Mouse (Mus musculus): Measurements from ENCODE around the gene Ttc29.
A peak's percentile ranks its signal among the peaks of the same experiment; 100 is the strongest.

The Ttc29 gene

GRCm38 (mm10) chr8:78278598-78278997 lies 65.5 kb downstream of the Ttc29 start:
- DNase-seq (ENCODE audit: low spot score), result no peak

GRCm38 (mm10) chr8:78284805-78285204 lies 71.7 kb downstream of the Ttc29 start:
- DNase-seq (ENCODE audit: low spot score), result no peak

DNA sequence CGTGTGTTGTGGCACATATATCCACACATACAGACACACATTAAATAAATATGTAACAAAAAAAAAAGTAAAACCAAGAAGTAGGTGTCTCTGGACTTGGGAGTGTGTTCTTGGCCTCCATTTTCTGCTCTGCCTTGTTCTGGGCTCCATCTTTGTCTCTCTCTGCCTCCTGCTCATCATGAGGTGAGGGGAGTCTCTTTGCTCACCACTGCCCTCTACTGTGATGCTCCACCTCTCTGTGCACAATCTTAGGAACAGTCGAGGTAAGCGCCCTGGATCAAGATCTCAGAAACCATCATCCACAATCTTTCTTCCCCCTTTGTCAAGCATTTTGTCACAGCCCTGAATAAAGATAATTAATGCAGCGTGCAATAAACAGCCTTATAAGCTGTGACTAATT lies 72.3 kb downstream of the Ttc29 start:
- no peak for DNase-seq (ENCODE audit: low spot score)

GRCm38 (mm10) chr8:78289374-78289971 lies 76.4 kb downstream of the Ttc29 start:
- DNase-seq (ENCODE audit: low spot score), result peak; percentile 12

- DNase-seq (ENCODE audit: low spot score), result no peak
Observed at GRCm38 (mm10) chr8:78290274-78290673, 77.2 kb downstream of the Ttc29 start.

DNA sequence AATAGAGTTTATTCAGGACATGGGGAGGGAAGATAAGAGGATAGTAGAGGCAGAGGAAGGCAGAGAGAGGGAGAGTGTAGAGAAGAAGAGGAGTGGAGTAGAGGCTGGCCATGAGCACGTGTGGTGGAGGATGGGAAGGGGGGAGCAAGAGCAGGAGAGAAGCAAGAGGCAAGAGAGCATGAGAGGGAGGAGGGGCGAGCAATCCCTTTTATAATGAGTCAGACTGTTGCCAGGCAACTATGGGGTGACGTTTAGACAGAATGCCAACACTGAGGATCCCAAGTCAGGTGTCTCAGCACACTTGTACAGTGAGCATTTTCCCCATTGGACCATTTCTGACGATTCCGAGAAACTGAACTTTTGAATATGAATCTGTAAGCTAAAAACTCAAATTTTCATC lies 82.4 kb downstream of the Ttc29 start:
- DNase-seq (ENCODE audit: low spot score), result no peak

DNA sequence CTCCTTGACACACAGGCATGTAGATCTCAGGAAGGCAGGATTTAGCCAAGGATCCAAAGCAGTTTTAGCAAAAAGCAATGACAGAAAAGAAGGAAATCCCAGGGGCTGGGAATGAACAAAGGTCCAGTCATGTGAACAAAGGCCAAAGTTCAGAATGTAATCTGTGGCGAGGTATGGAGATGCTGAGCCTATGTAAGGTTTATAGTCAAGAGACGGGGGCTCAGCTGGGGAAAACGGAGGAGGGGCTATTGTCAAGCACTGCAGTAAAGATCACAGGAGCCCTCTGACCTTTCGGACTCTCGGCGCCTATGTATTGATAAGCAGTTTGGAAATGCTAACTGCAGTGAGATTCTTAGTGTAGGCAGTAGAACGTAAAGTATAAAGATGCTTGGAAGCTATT lies 90.5 kb downstream of the Ttc29 start:
- DNase-seq (ENCODE audit: low spot score), result no peak

GRCm38 (mm10) chr8:78306604-78307003 lies 93.5 kb downstream of the Ttc29 start:
- no peak for DNase-seq (ENCODE audit: low spot score)

GRCm38 (mm10) chr8:78307131-78307530 lies 94.0 kb downstream of the Ttc29 start:
- no peak for DNase-seq (ENCODE audit: low spot score)

DNA sequence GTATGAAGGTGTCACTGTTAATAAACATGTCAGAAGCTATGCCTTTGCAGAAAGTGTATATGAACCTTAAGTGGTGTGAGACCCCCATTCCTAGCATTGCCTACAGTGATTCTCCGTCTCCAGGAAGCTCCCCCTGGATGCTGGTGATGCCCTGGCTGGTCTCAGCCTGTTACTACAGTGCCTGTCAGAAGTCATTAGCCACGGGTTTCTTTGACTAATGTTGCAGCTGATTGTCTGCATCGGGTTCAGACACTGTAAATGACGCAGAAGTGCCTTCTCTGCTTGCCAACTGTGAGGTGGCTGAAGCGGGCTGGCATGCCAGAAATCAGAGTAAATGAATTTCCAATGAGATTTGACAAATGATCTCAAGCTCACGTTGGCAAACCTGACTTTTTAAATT lies 96.4 kb downstream of the Ttc29 start:
- DNase-seq (ENCODE audit: low spot score), result no peak

GRCm38 (mm10) chr8:78315576-78315975 lies 102.5 kb downstream of the Ttc29 start:
- DNase-seq (ENCODE audit: low spot score), result no peak

DNA sequence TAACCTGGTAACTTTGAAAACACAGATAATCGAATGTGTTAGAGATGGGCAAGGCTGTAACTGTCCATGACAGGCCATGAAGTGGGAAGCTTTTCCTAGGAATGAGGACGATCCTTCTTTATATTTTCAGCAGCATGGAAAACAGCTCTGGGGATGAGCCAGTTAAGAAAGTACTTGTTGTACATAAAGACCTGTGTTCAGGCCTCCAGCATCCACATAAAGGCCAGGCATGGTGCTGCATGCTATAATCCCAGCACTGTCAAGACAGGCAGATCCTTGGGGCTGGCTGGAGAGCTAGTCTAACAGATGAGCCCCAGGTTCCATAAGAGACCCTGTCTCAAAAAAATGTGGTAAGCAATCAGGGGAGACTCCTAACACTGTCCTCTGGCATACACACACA lies 104.6 kb downstream of the Ttc29 start:
- no peak for DNase-seq (ENCODE audit: low spot score)

- DNase-seq (ENCODE audit: low spot score), result no peak
Observed at GRCm38 (mm10) chr8:78323391-78323790, 110.3 kb downstream of the Ttc29 start.

- DNase-seq (ENCODE audit: low spot score), result peak; percentile 31
Observed at GRCm38 (mm10) chr8:78340689-78341529, 127.8 kb downstream of the Ttc29 start.

DNA sequence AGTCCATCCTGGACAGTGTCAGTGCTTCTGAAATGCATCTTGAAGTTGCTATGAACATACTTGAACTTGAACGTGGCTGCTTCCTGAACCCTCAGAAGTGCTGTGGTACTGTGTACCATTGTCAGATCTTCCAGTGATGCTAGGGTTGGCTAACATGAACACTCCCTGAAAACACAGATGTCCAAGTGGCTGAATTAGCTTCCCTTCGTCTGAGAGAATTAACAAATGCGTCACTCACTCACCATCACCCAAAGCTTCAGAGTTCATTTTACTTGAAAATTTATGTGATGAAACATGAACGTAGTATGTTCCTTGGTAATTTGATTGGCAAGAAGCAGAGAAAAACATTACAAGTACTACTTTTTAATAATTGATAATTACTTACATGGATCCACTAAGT lies 129.1 kb downstream of the Ttc29 start:
- DNase-seq (ENCODE audit: low spot score), result no peak

- DNase-seq (ENCODE audit: low spot score), result no peak
Observed at GRCm38 (mm10) chr8:78344006-78344405, 130.9 kb downstream of the Ttc29 start.

DNA sequence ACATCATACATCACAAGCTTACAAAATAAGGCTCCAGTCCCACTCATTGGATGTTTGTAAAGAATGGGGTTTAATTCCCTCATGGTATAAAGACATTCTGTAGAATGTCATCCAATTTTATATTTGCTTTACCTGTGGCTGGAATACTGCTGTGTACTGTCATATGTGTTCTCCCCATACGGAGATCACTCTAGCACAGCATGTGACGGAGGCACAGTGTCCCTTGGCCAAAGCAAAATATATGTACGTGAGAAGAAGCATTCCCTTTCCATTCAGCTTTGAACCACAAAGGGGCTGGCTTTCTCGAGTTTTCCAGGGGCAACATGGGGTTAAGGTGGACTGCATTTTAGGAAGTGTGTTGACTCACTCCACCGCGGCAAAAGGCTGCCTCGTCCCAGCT lies 132.6 kb downstream of the Ttc29 start:
- DNase-seq (ENCODE audit: low spot score), result no peak

DNA sequence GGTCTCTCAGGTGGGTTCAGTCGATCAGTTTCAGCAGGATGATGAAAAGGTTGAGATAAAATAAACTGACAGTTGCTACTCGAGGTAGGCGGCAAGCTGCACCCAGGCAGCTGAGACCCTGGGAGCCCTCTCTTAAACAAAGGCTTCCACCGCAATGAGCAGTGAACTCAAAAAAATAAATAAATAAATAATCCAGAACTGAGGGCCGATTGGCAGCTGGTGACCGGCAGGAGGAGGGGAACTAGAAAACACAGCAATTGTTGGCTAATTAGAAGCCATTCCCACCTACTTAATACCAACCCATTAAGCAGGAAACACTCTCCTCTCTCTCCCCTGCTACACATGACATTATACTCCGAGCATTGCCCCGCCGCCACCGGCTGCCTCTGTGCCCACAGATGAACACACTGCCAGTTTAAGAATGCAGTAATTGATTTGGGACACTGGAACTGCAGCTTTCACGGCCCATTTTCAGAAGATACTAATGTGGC lies 133.1 kb downstream of the Ttc29 start:
- no peak for DNase-seq (ENCODE audit: low spot score)

DNA sequence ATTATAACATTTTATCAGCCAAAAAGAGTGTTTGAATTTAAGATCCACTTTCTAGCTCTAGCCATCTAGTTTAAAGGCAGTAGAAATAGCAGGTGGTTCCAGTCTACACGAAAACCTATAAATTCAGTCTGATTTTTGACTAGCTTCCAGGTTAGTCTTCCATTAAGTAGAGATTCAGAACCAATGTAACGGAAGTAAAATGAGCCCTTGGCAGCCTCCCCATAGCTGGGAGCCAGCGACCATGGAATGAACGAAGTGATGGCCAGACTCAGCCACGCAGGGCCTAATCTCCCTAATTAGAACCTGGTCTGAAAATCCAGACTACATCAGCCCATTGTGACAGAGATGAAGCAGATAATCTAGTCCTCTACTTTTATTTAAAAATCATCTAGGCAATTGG lies 140.8 kb downstream of the Ttc29 start:
- DNase-seq (ENCODE audit: low spot score), result no peak

- DNase-seq (ENCODE audit: low spot score), result no peak
Observed at GRCm38 (mm10) chr8:78354801-78355200, 141.7 kb downstream of the Ttc29 start.

DNA sequence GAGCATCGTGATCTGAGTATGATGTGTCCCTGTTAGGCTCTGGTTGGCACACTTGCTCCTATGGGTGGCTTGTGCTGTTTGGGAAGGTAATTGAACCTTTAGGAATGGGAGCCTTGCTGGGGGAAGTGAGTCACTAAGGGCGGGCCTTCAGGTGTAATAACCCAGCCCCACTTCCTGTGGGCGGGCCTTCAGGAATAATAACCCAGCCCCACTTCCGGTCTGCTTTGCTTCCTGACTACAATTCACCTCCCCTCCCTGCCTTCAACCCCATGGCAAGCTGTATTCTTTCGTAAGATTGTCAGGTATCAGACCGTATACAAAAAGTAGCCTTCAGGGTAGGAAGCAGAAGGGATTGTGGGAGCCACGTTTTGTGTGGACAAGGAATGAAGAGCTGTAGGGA lies 177.7 kb downstream of the Ttc29 start:
- no peak for DNase-seq (ENCODE audit: low spot score)

DNA sequence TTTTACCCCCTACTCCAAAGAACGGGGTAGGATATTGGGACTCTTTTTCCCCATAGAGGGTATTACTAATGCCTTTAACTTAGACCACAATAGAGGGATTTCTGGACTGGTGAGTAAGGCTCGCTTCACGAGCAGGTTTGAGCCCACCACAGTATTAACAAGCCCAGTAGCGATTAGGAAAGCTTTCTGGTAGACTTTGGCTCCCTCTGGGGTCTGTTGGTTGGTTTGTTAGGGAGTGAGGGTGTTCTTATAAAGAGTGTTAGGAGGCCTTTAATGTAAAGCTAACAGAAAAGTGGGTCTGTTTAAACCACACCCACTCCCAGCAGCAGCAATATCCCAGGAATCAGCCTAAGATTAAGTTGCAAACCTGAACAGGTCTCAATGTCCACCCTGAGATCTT lies 206.2 kb downstream of the Ttc29 start:
- no peak for DNase-seq (ENCODE audit: low spot score)

DNA sequence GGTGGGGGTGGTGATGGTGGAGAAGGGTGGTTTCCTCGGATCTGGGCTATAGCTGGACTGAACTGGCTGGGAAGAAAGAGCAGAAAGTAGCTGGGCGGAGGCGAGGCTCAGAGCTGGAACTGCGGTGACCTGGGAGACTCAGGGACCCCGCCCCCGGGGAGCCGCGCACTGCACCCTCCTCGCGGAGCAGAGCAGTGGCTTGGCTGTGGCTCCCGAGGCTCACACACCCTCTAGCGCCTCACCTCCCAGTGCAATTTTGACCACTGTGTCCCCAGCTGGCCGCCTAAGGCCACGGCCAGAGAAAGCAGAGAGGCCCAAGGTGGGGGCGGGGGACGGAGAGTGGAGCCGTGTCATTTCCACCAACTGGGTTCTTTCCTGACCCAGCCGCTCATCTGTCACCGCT lies 207.0 kb downstream of the Ttc29 start:
- no peak for DNase-seq (ENCODE audit: low spot score)

DNA sequence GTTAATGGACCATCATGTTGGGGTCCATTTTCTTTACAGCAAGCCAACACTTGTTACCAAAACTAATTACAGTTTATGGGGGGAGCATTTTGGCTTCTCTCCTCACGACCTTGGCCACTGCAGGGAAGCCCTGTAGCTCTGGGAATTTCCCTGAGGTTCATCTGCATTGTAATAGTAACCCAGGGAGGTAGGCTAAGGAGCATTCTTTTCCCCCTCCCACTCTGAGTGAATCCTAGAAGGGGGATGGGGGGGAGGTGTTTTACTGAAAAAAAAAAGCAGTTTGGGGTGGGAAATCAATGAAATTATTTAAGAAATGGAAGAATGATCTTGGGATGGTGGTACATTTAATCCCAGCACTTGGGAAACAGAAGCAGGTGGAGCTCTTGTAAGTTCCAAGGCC lies 210.8 kb downstream of the Ttc29 start:
- no peak for DNase-seq (ENCODE audit: low spot score)

Measured in layer of hippocampus, adult 11-12 months (tissue).